Mouse (Mus musculus) left cerebral cortex, adult 11 months (tissue): Measurements from ENCODE around the gene Olfr1313.
"Not testable (repeated sequence)": the region's sequence is repeated elsewhere in the genome, so short reads cannot be mapped to it uniquely, and the experiment has no call there.

Experiments used
- DNase-seq: peaks from one replicate; pipeline ENCODE4 v3.0.0; 2022; ENCODE audit warnings: low spot score

Olfr1313 gene

DNA sequence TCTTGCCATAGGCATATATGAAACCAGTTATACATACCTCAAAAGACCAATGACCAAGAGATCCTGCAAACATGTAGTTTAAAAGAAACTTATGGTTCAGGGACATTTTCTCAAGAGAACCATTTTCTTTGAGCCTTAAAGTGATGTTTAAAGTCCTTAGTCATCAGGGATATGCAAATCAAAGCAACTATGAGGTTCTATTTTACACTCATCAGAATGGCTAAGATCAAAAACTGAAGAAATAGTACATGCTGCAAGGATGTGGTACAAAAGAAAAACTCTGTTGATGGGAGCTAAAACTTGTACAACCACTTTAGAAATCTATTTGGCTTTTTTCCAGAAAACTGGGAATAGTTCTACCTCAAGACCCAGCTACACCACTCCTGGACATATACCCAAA, at the start of gene Olfr1313:
Gene Olfr1313, minus strand, starts transcription at position 101 of the 400 bp plus-strand sequence.
- DNase-seq: no peak

DNA sequence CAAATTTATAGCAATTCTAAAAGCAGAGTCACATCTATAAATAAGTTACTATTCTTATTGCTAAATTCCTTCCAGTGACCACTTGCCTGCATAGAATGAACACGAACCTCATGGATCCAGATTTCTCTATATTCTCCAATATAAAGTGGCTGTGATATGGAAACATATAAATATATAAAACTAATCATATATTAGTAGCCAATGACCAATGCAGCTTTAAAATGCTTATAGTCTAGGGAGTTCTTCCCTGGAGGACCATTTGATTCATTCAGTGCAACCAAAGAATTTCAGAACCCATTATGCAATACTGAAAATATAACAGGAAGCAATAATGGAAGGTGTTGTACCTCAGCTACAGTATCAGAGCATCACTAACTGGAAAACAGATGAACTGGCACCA, 37.7 kb upstream of the Olfr1313 start, which contains the start of gene Olfr1315-ps1:
Gene Olfr1315-ps1, minus strand, starts transcription at position 101 of the 400 bp plus-strand sequence.
- no peak for DNase-seq

- DNase-seq: no peak
Observed at GRCm38 (mm10) chr2:112096681-112097080, 19.0 kb upstream of the Olfr1313 start, which contains the start of gene Olfr1314. Gene Olfr1314 (minus strand): TSS chr2:112096781.

DNA sequence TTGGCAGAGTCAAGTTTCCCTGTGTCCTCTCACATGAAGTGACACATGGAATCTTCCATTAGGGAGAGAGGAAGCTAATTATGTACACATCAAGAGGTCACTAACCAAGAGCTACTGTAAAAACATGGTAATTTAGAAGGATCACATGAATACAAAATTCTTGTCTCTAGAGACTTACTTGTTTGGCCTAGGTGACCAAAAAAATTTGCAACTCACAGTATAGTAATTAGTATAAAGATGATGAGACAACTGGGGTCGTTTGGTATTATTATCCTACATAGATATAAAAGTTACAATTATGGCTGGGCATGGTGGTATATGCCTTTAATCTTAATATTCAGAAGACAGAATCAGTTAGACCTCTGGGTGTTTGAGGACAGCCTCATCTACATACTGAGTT, 27.5 kb downstream of the Olfr1313 start, which contains the start of gene Olfr1312:
Gene Olfr1312, minus strand, starts transcription at position 101 of the 400 bp plus-strand sequence.
- no peak for DNase-seq

DNA sequence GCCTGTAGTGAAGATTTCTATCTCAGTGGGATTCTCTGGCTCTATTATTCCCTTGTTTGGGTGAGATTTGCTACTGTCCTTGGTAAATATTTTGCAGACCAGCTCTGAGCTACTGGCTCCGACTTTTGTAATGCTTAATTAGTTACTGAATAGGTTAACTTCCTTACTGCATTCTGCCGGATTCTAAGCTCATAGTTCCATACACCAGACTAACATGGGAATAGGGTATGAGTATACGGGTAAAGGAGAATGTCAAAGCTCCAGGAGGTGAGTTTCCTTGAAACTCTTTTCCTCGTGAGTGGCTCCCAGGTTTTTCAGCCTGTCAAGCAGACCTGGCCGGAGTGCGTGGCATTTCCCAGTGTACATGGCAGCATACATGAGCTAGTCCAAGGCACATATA, 50.7 kb downstream of the Olfr1313 start:
- DNase-seq: not testable (repeated sequence)

DNA sequence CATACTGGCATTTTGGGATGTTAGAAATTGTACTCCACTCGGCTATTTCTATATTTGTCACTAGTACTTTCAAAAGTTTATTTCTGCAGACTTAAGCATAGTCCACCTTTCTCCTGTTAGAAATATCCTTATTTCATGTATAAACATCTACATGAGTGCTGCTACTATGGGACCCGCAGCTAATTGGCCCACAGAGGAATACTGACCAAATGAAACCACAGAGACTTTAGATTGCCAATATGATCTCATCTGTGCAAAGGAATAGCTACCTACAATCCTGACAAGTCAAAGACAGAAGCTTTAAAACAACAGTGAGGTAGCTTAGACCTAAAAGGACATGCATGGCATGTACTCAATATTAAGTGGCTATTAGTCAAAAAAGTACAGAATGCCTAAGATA, 53.3 kb downstream of the Olfr1313 start, which contains the start of gene Olfr1311:
Gene Olfr1311, minus strand, starts transcription at position 101 of the 400 bp plus-strand sequence.
- no peak for DNase-seq
